Mouse (Mus musculus) liver, embryonic 11.5 days (tissue): Measurements from ENCODE around the gene Nlk. TPM values are rescaled to one million over a fixed set of nuclear protein-coding genes. Genes with fewer than 3 reads are reported as not detected.

Source experiments
- ATAC-seq: fragments of 200-750 bp; cut with Nextera tagmentation; replicated peaks from 2 replicates; pipeline ENCODE4 v1.8.0; 2017; ENCODE audit warnings: moderate number of reproducible peaks, mild to moderate bottlenecking, moderate TSS enrichment, moderate library complexity; ENCODE audit not compliant: low FRiP score
- DNase-seq: peaks from one replicate; pipeline ENCODE4 v3.0.0-alpha.2; 2017; ENCODE audit warnings: low spot score
- H3K27ac ChIP-seq: fragments of 300-500 bp; sonication (generic); 2 replicates; pipeline ENCODE4 v1.5.1; 2014; ENCODE audit warnings: mild to moderate bottlenecking, low read depth, low read length, control low read depth
- H3K27me3 ChIP-seq: fragments of 300-500 bp; sonication (generic); replicated peaks from 2 replicates; pipeline ENCODE4 v1.6.1; 2014; ENCODE audit warnings: low read length, mixed read lengths; ENCODE audit not compliant: control insufficient read depth, insufficient read depth
- H3K36me3 ChIP-seq: fragments of 300-500 bp; sonication (generic); 2 replicates; pipeline ENCODE4 v1.6.1; 2014; ENCODE audit warnings: mild to moderate bottlenecking, low read length, moderate library complexity, mixed read lengths; ENCODE audit not compliant: control insufficient read depth, insufficient read depth
- H3K4me1 ChIP-seq: fragments of 300-500 bp; sonication (generic); replicated peaks from 2 replicates; pipeline ENCODE4 v1.6.1; 2014; ENCODE audit warnings: low read length, mixed read lengths; ENCODE audit not compliant: control insufficient read depth, insufficient read depth
- H3K4me2 ChIP-seq: fragments of 300-500 bp; sonication (generic); 2 replicates; pipeline ENCODE4 v1.6.1; 2014; ENCODE audit warnings: mild to moderate bottlenecking, control low read depth, moderate library complexity
- H3K4me3 ChIP-seq: fragments of 300-500 bp; sonication (generic); 2 replicates; pipeline ENCODE4 v1.5.1; 2014; ENCODE audit warnings: low read depth, low read length, control low read depth
- H3K9ac ChIP-seq: fragments of 300-500 bp; sonication (generic); 2 replicates; pipeline ENCODE4 v1.6.1; 2014; ENCODE audit warnings: low read depth, low read length, control low read depth
- H3K9me3 ChIP-seq: fragments of 300-500 bp; sonication (generic); 2 replicates; pipeline ENCODE4 v1.6.1; 2016; ENCODE audit warnings: low read length, inconsistent platforms, mixed read lengths; ENCODE audit not compliant: control insufficient read depth
- WGBS: fragments of 180-500 bp; shearing (Covaris S2); extraction: QIAGEN DNeasy Blood & Tissue Kit; methylation state at CpG from one replicate; pipeline ENCODE4 v1.1.7; 2014; 5-methylcytosine and 5-hydroxymethylcytosine counted together
- polyA plus RNA-seq: library from polyadenylated mRNA; unstranded; fragments of >200 nt; fragmentation: Nextera tagmentation; extraction: Ambion mirVana; gene quantifications from 2 replicates; pipeline ENCODE4 v1.2.1, GENCODE M21; 2014

The Nlk gene
- polyA plus RNA-seq, 1 experiment from 2014 or later = 17.2 TPM

- H3K9ac ChIP-seq = no peak overlapping the region
- peaks cover 19% of the 10 kb centered on the region for H3K36me3 ChIP-seq
- H3K4me3 ChIP-seq = no peak overlapping the region
- H3K27ac ChIP-seq = no peak overlapping the region; the same call in 1 of the 2 replicates
- peaks cover 5% of the 10 kb centered on the region; the same call in 1 of the 2 replicates for H3K4me1 ChIP-seq
- H3K9me3 ChIP-seq = no peaks in the 10 kb centered on the region
- DNase-seq (no peak), ATAC-seq (no peak)
- H3K27me3 ChIP-seq = no peaks in the 10 kb centered on the region
- H3K4me2 ChIP-seq = no peak overlapping the region
- 89% methylated on average over 12 of the region's 12 CpGs for WGBS
Observed at GRCm38 (mm10) chr11:78530001-78530400, 167.2 kb downstream of the Nlk start.

- ATAC-seq = no peak
- Histone ChIP-seq H3K4me3 (no peak overlapping the region), H3K9me3 (no peaks in the 10 kb centered on the region), H3K36me3 (peaks cover 25% of the 10 kb centered on the region), H3K9ac (no peak overlapping the region), H3K4me2 (no peak overlapping the region), H3K4me1 (no peaks in the 10 kb centered on the region), H3K27me3 (no peaks in the 10 kb centered on the region), H3K27ac (no peak overlapping the region)
- 86% methylated on average over 9 of the region's 9 CpGs for whole genome bisulfite sequencing
- no peak for DNase-seq
Observed at GRCm38 (mm10) chr11:78528714-78529113, 168.5 kb downstream of the Nlk start.

GRCm38 (mm10) chr11:78524838-78525237 lies 172.3 kb downstream of the Nlk start:
- DNase-seq (no peak), ATAC-seq (no peak)
- peaks cover 47% of the 10 kb centered on the region for H3K36me3 ChIP-seq
- no peak overlapping the region for H3K4me2 ChIP-seq
- no peaks in the 10 kb centered on the region for H3K27me3 ChIP-seq
- no peaks in the 10 kb centered on the region for H3K4me1 ChIP-seq
- no peak overlapping the region for H3K27ac ChIP-seq
- H3K9me3 ChIP-seq = no peaks in the 10 kb centered on the region
- no peak overlapping the region for H3K4me3 ChIP-seq
- 91% methylated on average over 2 of the region's 2 CpGs for WGBS
- H3K9ac ChIP-seq = no peak overlapping the region

DNA sequence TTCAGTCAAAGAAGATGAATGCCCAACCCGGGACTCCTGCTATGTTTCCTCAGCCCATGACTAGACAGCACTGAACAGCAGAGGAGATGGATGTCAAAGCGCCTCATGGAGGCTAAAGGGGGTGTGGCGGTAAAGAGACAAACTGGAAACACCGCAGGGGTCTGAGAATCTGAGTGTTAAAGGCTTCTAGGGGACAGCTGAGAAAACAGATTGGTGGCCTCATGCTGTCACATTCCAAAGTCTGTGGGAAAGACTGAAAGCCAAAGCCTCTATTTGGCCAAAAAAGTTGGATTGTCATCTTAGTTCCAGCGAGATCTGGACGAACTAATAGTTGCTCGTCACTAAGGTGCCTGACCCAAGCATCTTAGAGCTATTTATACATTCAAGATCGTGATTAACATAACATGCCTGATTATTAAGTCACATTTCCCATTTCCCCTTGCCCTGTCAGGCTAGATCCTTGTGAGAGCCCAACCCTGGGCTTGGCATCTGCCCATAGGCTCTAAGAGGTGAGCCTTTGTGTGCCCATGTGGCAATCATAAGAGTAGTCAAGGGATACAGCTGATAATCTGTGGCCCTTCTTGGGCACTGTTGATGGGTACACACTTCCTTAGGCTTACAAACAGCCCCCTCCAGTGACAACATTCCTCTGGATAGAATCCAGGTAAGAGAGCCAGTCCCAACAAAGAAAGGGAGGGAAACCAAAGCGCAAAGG lies 173.8 kb downstream of the Nlk start:
- Histone ChIP-seq H3K4me3 (no peak overlapping the region), H3K4me1 (no peaks in the 10 kb centered on the region), H3K9ac (no peak overlapping the region), H3K27me3 (no peaks in the 10 kb centered on the region), H3K9me3 (no peaks in the 10 kb centered on the region), H3K27ac (no peak overlapping the region), H3K36me3 (peaks cover 42% of the 10 kb centered on the region), H3K4me2 (no peak overlapping the region)
- 91% methylated on average over 9 of the region's 9 CpGs for WGBS
- DNase-seq (no peak), ATAC-seq (no peak)

DNA sequence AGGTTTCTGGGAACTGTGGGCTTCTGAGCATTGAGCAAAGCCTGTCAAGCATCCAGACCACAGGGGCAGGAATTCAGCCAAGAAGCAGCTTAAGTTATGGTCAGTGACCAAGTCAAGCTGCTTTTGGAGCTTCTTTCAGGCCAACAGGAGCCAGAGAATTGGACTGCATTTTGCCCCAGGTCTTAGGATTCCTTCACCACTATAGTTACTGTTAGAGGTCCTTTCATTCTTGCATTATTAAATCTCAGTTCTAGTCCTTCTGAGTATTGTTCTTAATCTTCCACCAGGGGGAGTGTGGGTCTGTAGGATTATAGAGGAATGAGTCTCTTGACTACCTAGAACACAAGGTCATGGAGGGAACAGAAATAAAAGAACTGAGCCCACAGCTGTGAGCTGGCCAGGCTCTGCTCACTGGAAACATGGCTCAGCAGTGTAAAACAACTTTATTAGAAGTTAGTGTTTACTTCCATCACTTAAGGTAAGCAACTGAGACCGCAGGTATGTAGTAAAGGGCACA lies 174.6 kb downstream of the Nlk start:
- WGBS = 79% methylated on average over 1 of the region's 1 CpGs
- H3K27me3 ChIP-seq = no peaks in the 10 kb centered on the region
- ATAC-seq = no peak

DNA sequence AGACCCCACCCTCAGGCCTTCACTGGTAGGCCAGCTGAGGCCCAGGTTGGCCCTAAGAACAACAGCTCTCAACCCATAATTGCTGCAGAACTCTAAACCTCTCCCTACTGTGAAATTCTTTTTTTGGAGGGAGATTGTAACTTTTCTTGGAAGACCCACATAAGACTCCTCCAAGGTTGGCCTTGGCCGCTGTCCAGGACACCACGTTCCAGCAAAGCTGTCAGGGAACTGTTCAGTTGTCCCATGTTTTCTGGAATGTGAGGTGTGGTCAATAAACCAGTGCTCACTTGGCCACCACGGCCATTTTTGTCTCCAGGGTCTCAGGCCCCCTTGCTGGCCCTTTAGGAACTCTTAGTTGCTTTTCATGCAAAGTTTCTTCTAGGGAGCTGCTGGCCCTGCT lies 175.3 kb downstream of the Nlk start:
- H3K4me1 ChIP-seq = no peaks in the 10 kb centered on the region
- no peaks in the 10 kb centered on the region for H3K27me3 ChIP-seq
- DNase-seq (no peak), ATAC-seq (no peak)
- H3K9me3 ChIP-seq = no peaks in the 10 kb centered on the region
- H3K27ac ChIP-seq = no peak overlapping the region
- H3K9ac ChIP-seq = no peak overlapping the region
- H3K4me2 ChIP-seq = no peak overlapping the region
- no peak overlapping the region for H3K4me3 ChIP-seq
- peaks cover 47% of the 10 kb centered on the region for H3K36me3 ChIP-seq
- 94% methylated on average over 3 of the region's 3 CpGs for WGBS

More for the DNA sequence above, 174.6 kb downstream of the Nlk start:
- Histone ChIP-seq H3K4me1 (no peaks in the 10 kb centered on the region), H3K9me3 (no peaks in the 10 kb centered on the region), H3K9ac (no peak overlapping the region), H3K27ac (no peak overlapping the region), H3K4me3 (no peak overlapping the region), H3K4me2 (no peak overlapping the region), H3K36me3 (peaks cover 46% of the 10 kb centered on the region)
- no peak for DNase-seq

- Histone ChIP-seq H3K27me3 (no peaks in the 10 kb centered on the region), H3K4me2 (no peak overlapping the region), H3K4me1 (no peaks in the 10 kb centered on the region), H3K27ac (no peak overlapping the region), H3K4me3 (no peak overlapping the region), H3K9ac (no peak overlapping the region), H3K9me3 (no peaks in the 10 kb centered on the region), H3K36me3 (peaks cover 62% of the 10 kb centered on the region)
- DNase-seq (no peak), ATAC-seq (no peak)
- 94% methylated on average over 10 of the region's 10 CpGs for WGBS
Observed at GRCm38 (mm10) chr11:78518931-78519330, 178.2 kb downstream of the Nlk start.
